Mouse (Mus musculus) heart, postnatal 0 days (tissue): ENCODE data around the gene Sh3gl3.

Experiments used
- CTCF ChIP-seq: IDR thresholded peaks from 2 replicates; pipeline ENCODE4 v1.5.1; 2016; ENCODE audit warnings: antibody characterized with exemption, control low read depth, low read depth
- EP300 ChIP-seq: IDR thresholded peaks from 2 replicates; pipeline ENCODE4 v1.6.1; 2016; ENCODE audit warnings: antibody characterized with exemption, low read depth

GRCm38 (mm10) chr7:82338121-82338520 lies 164.5 kb downstream of the Sh3gl3 start:
- TF ChIP-seq CTCF (no peak), EP300 (no peak)
